Mouse (Mus musculus): ENCODE measurements around the gene Lor. TPM values are rescaled to one million over a fixed set of nuclear protein-coding genes. Genes with fewer than 3 reads are reported as not detected.

The Lor gene
- polyA plus RNA-seq, 1 experiment from 2014 or later: 3.7 TPM

Small RNAs within 50 kb of the gene (microRNA-seq; reads per million reads assigned to microRNA genes)
- gene Gm25145: not detected

Other genes with a start within 250 kb of the Lor start
- 0.13 and 0.23 TPM in 2 replicates for gene Pglyrp3, start 68.6 kb downstream of the Lor start, polyA plus RNA-seq (2015; fragmentation: Nextera tagmentation; extraction: Ambion mirVana)
- not detected in 2 replicates for gene Prr9, start 40.8 kb upstream of the Lor start, polyA plus RNA-seq (2015; fragmentation: Nextera tagmentation; extraction: Ambion mirVana)
- not detected in 2 replicates for gene Lelp1, start 59.6 kb upstream of the Lor start, polyA plus RNA-seq (2015; fragmentation: Nextera tagmentation; extraction: Ambion mirVana)
- gene Sprr2a1, start 132.7 kb upstream of the Lor start, polyA plus RNA-seq (2015; fragmentation: Nextera tagmentation; extraction: Ambion mirVana): 0.14 and 0.15 TPM in 2 replicates
- 4.4 and 5.1 TPM in 2 replicates for gene Sprr2a2, start 132.8 kb upstream of the Lor start, polyA plus RNA-seq (2015; fragmentation: Nextera tagmentation; extraction: Ambion mirVana)
- 0.34 TPM in 1 of 2 replicates, not detected in the other for gene Sprr2a3, start 202.3 kb upstream of the Lor start, polyA plus RNA-seq (2015; fragmentation: Nextera tagmentation; extraction: Ambion mirVana)
- not detected in 2 replicates for gene Sprr2b, start 233.5 kb upstream of the Lor start, polyA plus RNA-seq (2015; fragmentation: Nextera tagmentation; extraction: Ambion mirVana)

Data from limb, embryonic 13.5 days (tissue).